Mouse (Mus musculus) layer of hippocampus, postnatal 14 days (tissue): ENCODE data around the gene Foxp1. TPM values are rescaled to one million over a fixed set of nuclear protein-coding genes. Genes with fewer than 3 reads are reported as not detected.

Experiments
- DNase-seq, 2 experiments: peaks; one replicate each; pipeline ENCODE4 v3.0.0; 2021 to 2022; ENCODE audit warnings: low spot score in 2 of 2, mixed read lengths in 1 of 2
- total RNA-seq, 2 experiments: library from RNA; stranded (reverse); gene quantifications; 2 replicates each; pipeline ENCODE4 v1.2.3; 2021

Foxp1 gene
- total RNA-seq, 2 experiments from 2014 or later: 95.0 to 96.7 TPM

GRCm38 (mm10) chr6:99101489-99101908 lies 421.0 kb downstream of the Foxp1 start:
- DNase-seq: peak in 1 of 2 experiments; percentile 12

GRCm38 (mm10) chr6:99100331-99100730 lies 422.2 kb downstream of the Foxp1 start:
- DNase-seq: no peak

- DNase-seq: no peak
Observed at GRCm38 (mm10) chr6:99099781-99100180, 422.7 kb downstream of the Foxp1 start.

GRCm38 (mm10) chr6:99097191-99097590 lies 425.3 kb downstream of the Foxp1 start:
- no peak for DNase-seq

- DNase-seq: no peak
Observed at GRCm38 (mm10) chr6:99096776-99097166, 425.8 kb downstream of the Foxp1 start.

- peak; percentile 13 to 27 for DNase-seq
Observed at GRCm38 (mm10) chr6:99096105-99096775, 426.3 kb downstream of the Foxp1 start.

- peak in 1 of 2 experiments; percentile 10 for DNase-seq
Observed at GRCm38 (mm10) chr6:99095185-99096104, 427.1 kb downstream of the Foxp1 start.

GRCm38 (mm10) chr6:99094339-99094989 lies 428.1 kb downstream of the Foxp1 start:
- no peak for DNase-seq

GRCm38 (mm10) chr6:99093856-99094255 lies 428.7 kb downstream of the Foxp1 start:
- DNase-seq: no peak

- DNase-seq: no peak
Observed at GRCm38 (mm10) chr6:99093208-99093607, 429.3 kb downstream of the Foxp1 start.

GRCm38 (mm10) chr6:99091799-99092198 lies 430.7 kb downstream of the Foxp1 start:
- no peak for DNase-seq

- DNase-seq: no peak
Observed at GRCm38 (mm10) chr6:99087598-99087997, 434.9 kb downstream of the Foxp1 start.

GRCm38 (mm10) chr6:99084956-99085355 lies 437.6 kb downstream of the Foxp1 start:
- no peak for DNase-seq

- no peak for DNase-seq
Observed at GRCm38 (mm10) chr6:99081259-99081658, 441.3 kb downstream of the Foxp1 start.

GRCm38 (mm10) chr6:99079041-99079835 lies 443.3 kb downstream of the Foxp1 start:
- no peak for DNase-seq

GRCm38 (mm10) chr6:99078089-99078488 lies 444.4 kb downstream of the Foxp1 start:
- no peak for DNase-seq

- DNase-seq: no peak
Observed at GRCm38 (mm10) chr6:99073303-99074271, 448.9 kb downstream of the Foxp1 start.

GRCm38 (mm10) chr6:99070710-99071109 lies 451.8 kb downstream of the Foxp1 start:
- no peak for DNase-seq

- no peak for DNase-seq
Observed at GRCm38 (mm10) chr6:99069726-99070125, 452.8 kb downstream of the Foxp1 start.
